Mouse (Mus musculus): ENCODE results near the gene Gad1. TPM values are rescaled to one million over a fixed set of nuclear protein-coding genes. Genes with fewer than 3 reads are reported as not detected.

Gad1 gene
- under 1 TPM in 1 of 2 experiments, not detected in 1; 0.47 TPM for total RNA-seq (2023)

DNA sequence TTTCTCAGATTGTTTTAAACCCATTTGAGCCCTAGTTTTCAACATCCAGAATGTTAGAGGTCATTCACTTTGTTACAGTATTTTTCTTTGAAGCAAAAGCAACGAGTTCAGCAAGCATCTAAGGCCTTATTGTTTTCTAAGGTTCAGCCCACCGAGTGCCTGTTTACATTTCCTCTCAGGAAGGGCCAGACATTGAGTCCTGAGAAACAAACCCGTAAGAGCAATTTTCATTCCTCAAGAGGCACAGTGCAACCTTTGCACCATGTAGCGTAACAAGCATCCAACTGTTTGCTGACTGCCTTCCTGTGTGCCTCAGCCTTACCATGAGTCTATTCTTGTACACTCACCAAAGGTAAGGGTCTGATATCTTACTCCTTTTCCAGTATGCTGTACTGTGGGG lies at the start of gene Gad1:
TSS of gene Gad1 (plus strand) at position 301 of the 400 bp plus-strand sequence.

DNA sequence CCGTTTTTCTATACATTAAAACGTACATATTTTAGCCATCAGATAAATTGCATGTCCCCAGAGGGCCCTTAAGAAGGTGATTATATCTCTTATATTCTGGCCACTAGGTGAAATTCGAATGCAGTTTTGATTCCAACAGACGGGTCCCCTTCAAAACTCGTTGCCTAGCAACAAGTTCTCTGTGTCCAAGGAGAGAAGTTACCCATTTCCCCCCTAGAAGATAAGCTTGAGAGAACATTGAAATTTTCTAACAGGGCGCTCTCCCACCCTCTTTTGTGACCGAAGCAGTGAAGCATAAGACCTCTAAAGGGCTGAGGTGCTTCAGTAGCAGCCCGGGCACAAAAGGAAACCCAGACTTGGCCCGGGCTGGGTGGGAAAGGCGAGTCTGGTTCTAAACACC lies 44.4 kb upstream of the Gad1 start, which contains the start of gene Erich2:
TSS of gene Erich2 (plus strand) at position 324 of the 400 bp plus-strand sequence.

Other genes starting within 250 kb of the Gad1 start
- gene Sp5, start 78.1 kb upstream of the Gad1 start, total RNA-seq (2023): not detected
- not detected for gene Erich2, start 44.3 kb upstream of the Gad1 start, total RNA-seq (2023)
- 10 to 100 TPM; 51.0 to 58.9 TPM for gene Gorasp2, start 108.5 kb downstream of the Gad1 start, total RNA-seq (2023)
- not detected for gene Gm26558, start 109.0 kb downstream of the Gad1 start, total RNA-seq (2023)

All from neutrophil, adult 59 days (primary cell).